9 mouse cellular contexts compared by ENCODE assay signal in genomic region chr5:66200044-66200443, GRCm38 (mm10). TPM values are rescaled to one million over a fixed set of nuclear protein-coding genes. Genes with fewer than 3 reads are reported as not detected.
DNase-seq lines count a peak whose midpoint lies in the region; ATAC-seq lines count a peak whose summit lies in the region.
"Had no signal": no experiment of that assay in that cellular context is flagged by ENCODE, and none has a peak within 500 bp of the region (broad histone marks: within the 10 kb centered on the region; RNA-seq: fewer than 3 reads in every experiment).

No protein-coding gene starts in this region.

- no peaks in the 10 kb centered on the region for H3K36me3 ChIP-seq in forebrain, embryonic 13.5 days (ENCODE audit: poor library complexity, severe bottlenecking)
- H3K36me3 ChIP-seq in hindbrain, embryonic 14.5 days (replicated peaks; ENCODE audit: control insufficient read depth, insufficient read depth) = no peaks in the 10 kb centered on the region
- no peaks in the 10 kb centered on the region for H3K36me3 ChIP-seq in limb, embryonic 10.5 days
- H3K36me3 ChIP-seq: limb, embryonic 15.5 days had no signal

- 24% methylated on average over 10 of the region's 10 CpGs for WGBS in large intestine, adult 2 months
- WGBS in forebrain, embryonic 13.5 days = 77% methylated on average over 10 of the region's 10 CpGs
- WGBS in hindbrain, embryonic 14.5 days = 84% methylated on average over 10 of the region's 10 CpGs
- WGBS in limb, embryonic 10.5 days = 84% methylated on average over 10 of the region's 10 CpGs

- no peaks in the 10 kb centered on the region for H3K4me1 ChIP-seq in forebrain, embryonic 13.5 days
- H3K4me1 ChIP-seq in hindbrain, embryonic 14.5 days (replicated peaks; ENCODE audit: control insufficient read depth, insufficient read depth, low read length) = no peaks in the 10 kb centered on the region
- no peaks in the 10 kb centered on the region for H3K4me1 ChIP-seq in limb, embryonic 10.5 days
- H3K4me1 ChIP-seq: limb, embryonic 15.5 days had no signal

- H3K4me2 ChIP-seq in forebrain, embryonic 13.5 days = no peak overlapping the region
- H3K4me2 ChIP-seq in hindbrain, embryonic 14.5 days (replicated peaks) = no peak overlapping the region
- H3K4me2 ChIP-seq: limb, embryonic 15.5 days had no signal

- peak; percentile 94 for ATAC-seq in activated CD4-positive, CD25-positive, alpha-beta regulatory T cell, adult 4 months
- ATAC-seq in forebrain, embryonic 13.5 days = no peak
- no peak for ATAC-seq in hindbrain, embryonic 14.5 days (ENCODE audit: low FRiP score)

- H3K9ac ChIP-seq in forebrain, embryonic 13.5 days = no peak overlapping the region
- no peak overlapping the region for H3K9ac ChIP-seq in hindbrain, embryonic 14.5 days
- H3K9ac ChIP-seq: limb, embryonic 15.5 days had no signal

- peak; percentile 8 for DNase-seq in gastrocnemius, postnatal 25 days
- DNase-seq in gastrocnemius, postnatal 4 days (ENCODE audit: low spot score in 2 of 2) = no peak
- DNase-seq in large intestine, adult 2 months (ENCODE audit: low read depth, low spot score) = peak; percentile 37
- peak; percentile 55 to 56 for DNase-seq in thymus, adult 18-20 months
- DNase-seq in hindbrain, embryonic 14.5 days (ENCODE audit: low spot score) = no peak
- no peak for DNase-seq in limb, embryonic 10.5 days (ENCODE audit: low spot score)

- H3K9me3 ChIP-seq in forebrain, embryonic 13.5 days (replicated peaks) = no peaks in the 10 kb centered on the region
- H3K9me3 ChIP-seq in hindbrain, embryonic 14.5 days (ENCODE audit: control insufficient read depth, low read length) = no peaks in the 10 kb centered on the region
- no peaks in the 10 kb centered on the region for H3K9me3 ChIP-seq in limb, embryonic 10.5 days (replicated peaks)
- H3K9me3 ChIP-seq: limb, embryonic 15.5 days had no signal

- H3K27ac ChIP-seq in forebrain, embryonic 13.5 days = no peak overlapping the region
- no peak overlapping the region for H3K27ac ChIP-seq in hindbrain, embryonic 14.5 days
- H3K27ac ChIP-seq in limb, embryonic 10.5 days = no peak overlapping the region
- H3K27ac ChIP-seq: limb, embryonic 15.5 days had no signal

- H3K4me3 ChIP-seq in forebrain, embryonic 13.5 days = no peak overlapping the region
- H3K4me3 ChIP-seq in hindbrain, embryonic 14.5 days (replicated peaks; ENCODE audit: low read length) = no peak overlapping the region
- no peak overlapping the region for H3K4me3 ChIP-seq in limb, embryonic 10.5 days
- H3K4me3 ChIP-seq: limb, embryonic 15.5 days had no signal

- no peaks in the 10 kb centered on the region for H3K27me3 ChIP-seq in forebrain, embryonic 13.5 days
- H3K27me3 ChIP-seq in hindbrain, embryonic 14.5 days (ENCODE audit: control insufficient read depth, insufficient read depth, low read length) = no peaks in the 10 kb centered on the region
- no peaks in the 10 kb centered on the region for H3K27me3 ChIP-seq in limb, embryonic 10.5 days (ENCODE audit: low read depth, poor library complexity, severe bottlenecking)
- H3K27me3 ChIP-seq: limb, embryonic 15.5 days had no signal

RNA-seq across cellular contexts. Expression of gene Rbm47, which starts 27.1 kb away (rescaled TPM):
- 1 to 10 TPM in 1 of 2 experiments, under 1 TPM in 1; 0.61 to 1.2 TPM for total RNA-seq in gastrocnemius, postnatal 25 days (2021)
- 1 to 10 TPM; 2.7 to 6.7 TPM for total RNA-seq in gastrocnemius, postnatal 4 days (2021)
- 1 to 10 TPM in 1 of 2 experiments, under 1 TPM in 1; 0.42 to 1.2 TPM for polyA plus RNA-seq in activated CD4-positive, CD25-positive, alpha-beta regulatory T cell, adult 4 months (2017; shearing (Covaris generic))
- polyA plus RNA-seq in large intestine, adult 2 months (2012; rRNA removed) = 80.2 and 216 TPM in 2 replicates
- 2.6 and 3.9 TPM in 2 replicates for polyA plus RNA-seq in forebrain, embryonic 13.5 days (2015; fragmentation: Nextera tagmentation; extraction: Ambion mirVana)
- 4.7 and 7.3 TPM in 2 replicates for polyA plus RNA-seq in hindbrain, embryonic 14.5 days (2014; fragmentation: Nextera tagmentation; extraction: Ambion mirVana)
- 1.1 TPM in 2 replicates for polyA plus RNA-seq in limb, embryonic 10.5 days (2016; fragmentation: Nextera tagmentation; extraction: Ambion mirVana)

RNA-seq across cellular contexts. Expression of gene Nsun7, which starts 59.7 kb away (rescaled TPM):
- total RNA-seq in gastrocnemius, postnatal 25 days (2021) = not detected
- total RNA-seq in gastrocnemius, postnatal 4 days (2021) = under 1 TPM; 0.66 to 0.73 TPM
- under 1 TPM; 0.17 to 0.65 TPM for polyA plus RNA-seq in activated CD4-positive, CD25-positive, alpha-beta regulatory T cell, adult 4 months (2017; shearing (Covaris generic))
- not detected in 2 replicates for polyA plus RNA-seq in large intestine, adult 2 months (2012; rRNA removed)
- polyA plus RNA-seq in forebrain, embryonic 13.5 days (2015; fragmentation: Nextera tagmentation; extraction: Ambion mirVana) = 1.5 and 1.9 TPM in 2 replicates
- 2.3 and 2.6 TPM in 2 replicates for polyA plus RNA-seq in hindbrain, embryonic 14.5 days (2014; fragmentation: Nextera tagmentation; extraction: Ambion mirVana)
- polyA plus RNA-seq in limb, embryonic 10.5 days (2016; fragmentation: Nextera tagmentation; extraction: Ambion mirVana) = 0.20 and 0.49 TPM in 2 replicates

Comparison
In these comparisons a context has a peak if more than half of its experiments do, and no peak if none do; other contexts are left out.
1. DNase-seq: peak in gastrocnemius, postnatal 25 days (single experiment), large intestine, adult 2 months (single experiment) and thymus, adult 18-20 months (2 of 2); none in gastrocnemius, postnatal 4 days (0 of 2), hindbrain, embryonic 14.5 days (single experiment) and limb, embryonic 10.5 days (single experiment).